Mouse (Mus musculus): Measurements from ENCODE around the gene Tfap2d.

Gene Tfap2d

DNA sequence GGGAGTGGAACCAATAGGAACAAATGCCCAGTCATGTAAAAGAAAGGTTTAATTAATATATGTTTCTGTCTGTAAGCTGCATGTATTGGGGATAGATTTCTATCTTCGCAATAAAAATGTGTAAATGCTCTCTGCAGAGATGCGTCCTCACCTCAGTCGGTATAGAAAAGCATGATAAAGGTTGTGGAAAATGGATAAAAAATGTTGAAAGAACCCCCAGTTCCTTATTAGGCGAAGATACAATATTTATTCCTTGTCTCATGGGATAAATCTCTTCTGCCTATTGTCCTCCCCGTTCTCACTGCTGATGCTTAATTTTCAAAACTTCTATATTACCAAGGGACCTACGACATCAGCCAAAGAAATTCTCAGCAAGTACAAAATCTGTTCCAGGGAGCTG, at the start of gene Tfap2d:
Gene Tfap2d, plus strand, starts transcription at position 392 of the 400 bp plus-strand sequence.
- in situ Hi-C loops (cut with MboI, MseI): no loop called here

DNA sequence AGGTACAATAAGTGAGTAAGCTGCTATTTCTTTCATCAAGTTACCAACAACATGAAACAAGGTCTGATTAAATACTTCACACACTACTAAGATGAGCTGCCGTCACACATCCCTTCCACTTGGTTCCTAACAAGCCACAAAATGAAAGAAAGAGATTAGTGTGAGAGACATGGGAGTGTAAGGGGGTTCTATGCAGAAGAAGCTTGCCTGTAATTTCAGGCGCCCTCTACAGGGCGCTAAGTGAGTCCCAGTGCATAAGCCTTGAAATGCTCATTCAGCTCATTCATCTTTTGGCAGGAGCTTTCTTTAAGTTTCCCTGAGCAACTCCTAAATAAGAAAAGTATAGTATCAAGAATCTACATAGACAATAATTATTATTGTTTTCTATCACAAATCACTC, 46.5 kb upstream of the Tfap2d start:
- in situ Hi-C loops (cut with MboI, MseI): no loop called here

DNA sequence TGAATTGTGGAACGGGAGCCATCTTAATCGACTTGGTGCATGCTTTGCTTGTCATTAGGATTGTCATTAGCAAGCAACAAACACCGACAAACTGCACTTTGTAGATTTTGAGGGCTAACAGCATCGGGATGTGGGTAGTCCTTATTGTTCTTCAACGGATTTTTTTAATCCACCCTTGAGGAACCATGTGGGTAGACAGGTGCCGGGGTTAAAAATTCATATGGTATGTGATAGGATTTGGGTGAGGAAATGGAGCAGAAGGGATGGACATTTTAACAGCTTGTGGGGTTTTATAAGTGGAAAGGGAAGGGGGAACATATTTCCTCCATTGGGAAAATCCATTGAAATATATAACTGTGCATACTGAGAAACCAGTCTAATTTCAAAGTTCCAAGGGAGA, 46.0 kb upstream of the Tfap2d start:
- in situ Hi-C loops (cut with MboI, MseI): no loop called here

DNA sequence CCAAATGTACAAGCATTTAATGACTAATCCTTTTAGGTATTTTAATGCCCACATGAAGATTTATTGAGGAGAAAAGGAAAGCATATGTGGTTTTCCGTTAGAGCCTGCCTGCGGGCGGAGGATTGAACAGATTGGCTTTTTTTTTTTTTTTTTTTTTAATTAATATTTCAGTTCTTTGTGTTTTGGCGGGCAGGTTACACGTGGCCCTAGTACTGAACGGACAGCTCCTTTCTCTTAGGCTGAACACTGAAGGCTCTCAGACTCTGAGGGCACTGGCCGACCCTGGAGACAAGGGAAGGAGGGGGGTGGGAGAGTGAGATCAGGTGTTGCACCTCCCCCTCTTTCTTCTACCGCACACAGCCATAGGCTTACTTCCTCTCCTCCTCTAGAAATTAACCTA, 14.7 kb upstream of the Tfap2d start:
- in situ Hi-C loops (cut with MboI, MseI): no loop called here

DNA sequence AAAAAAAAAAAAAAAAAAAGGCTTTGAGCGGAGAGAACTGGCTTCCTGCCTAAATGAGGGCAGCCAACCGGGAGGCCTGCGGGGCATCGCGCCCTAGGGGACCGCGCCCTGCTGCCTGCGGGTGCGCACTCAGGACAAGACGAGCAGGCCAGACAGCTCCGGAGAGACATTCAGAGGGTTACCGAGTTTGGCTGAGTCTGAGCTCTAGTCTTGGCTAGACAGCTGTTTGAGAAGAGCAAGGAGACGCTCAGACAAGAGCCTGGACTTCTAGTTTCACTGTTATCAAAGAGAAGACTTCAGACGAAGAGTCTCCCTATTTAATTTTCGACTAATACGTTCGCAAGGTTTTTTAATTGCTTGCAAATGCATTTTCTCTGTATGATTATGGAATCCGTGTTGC, 5.9 kb upstream of the Tfap2d start:
- in situ Hi-C loops (cut with MboI, MseI): no loop called here

DNA sequence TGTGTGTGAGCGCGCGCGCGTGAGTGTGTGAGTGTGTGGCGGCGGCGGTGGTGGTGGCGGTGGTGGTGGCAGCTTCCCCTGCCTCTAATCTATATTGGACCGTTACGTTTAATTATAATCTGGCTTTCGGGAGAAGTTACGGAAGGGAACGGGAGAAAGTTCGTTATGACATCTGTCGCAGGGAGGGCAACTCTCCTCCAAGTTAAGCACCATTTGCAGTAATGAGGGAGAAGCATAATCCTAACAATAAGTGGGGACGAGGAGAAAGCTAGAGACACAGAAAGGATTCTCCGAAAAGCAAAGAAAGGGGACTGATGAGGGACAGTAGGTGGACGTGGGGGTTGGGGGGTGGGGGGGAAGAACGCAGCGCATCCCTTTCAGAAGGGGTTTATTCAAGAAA, 494 bp downstream of the Tfap2d start:
- in situ Hi-C loops (cut with MboI, MseI): no loop called here

DNA sequence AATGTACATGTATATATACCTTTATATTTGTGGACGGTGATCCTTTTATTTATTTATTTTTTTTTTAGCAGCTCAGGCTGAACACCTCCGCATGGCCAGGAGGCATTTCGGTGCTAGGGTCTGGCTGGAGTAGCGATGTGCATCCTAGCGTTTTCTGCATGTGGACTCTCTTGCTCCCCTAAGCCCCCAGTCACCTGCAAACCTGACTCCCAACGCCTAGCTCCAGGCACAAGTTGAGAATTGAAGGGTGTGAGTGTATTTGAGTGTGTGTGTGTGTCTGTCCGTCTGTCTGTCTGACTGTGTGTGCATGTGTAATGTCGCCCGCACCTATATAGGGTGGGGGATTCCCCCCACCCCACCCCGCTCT, 937 bp downstream of the Tfap2d start:
- in situ Hi-C loops (cut with MboI, MseI): no loop called here

DNA sequence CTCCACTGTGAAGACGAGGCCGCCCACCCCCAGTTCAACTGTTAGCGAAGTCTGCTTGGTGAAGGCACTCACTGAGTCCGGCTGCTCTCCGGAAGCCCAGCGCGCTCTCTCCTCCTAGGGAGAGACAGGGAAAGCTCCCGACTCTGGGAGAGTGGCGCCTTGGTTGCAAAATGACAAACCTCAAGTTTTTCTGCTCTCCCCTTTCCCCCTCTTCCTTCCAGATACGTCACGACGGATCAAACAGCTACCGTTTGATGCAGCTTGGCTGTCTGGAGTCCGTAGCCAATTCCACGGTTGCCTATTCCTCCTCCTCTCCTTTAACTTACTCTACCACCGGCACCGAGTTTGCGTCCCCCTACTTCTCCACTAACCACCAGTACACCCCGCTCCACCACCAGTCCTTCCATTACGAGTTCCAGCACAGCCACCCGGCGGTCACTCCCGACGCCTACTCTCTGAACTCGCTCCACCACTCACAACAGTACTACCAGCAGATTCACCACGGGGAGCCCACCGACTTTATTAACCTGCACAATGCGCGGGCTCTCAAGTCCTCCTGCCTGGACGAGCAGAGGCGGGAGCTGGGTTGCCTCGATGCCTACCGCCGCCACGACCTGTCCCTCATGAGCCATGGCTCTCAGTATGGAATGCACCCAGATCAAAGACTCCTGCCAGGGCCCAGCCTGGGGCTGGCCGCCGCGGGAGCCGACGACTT, 1.5 kb downstream of the Tfap2d start:
- in situ Hi-C loops (cut with MboI, MseI): no loop called here

DNA sequence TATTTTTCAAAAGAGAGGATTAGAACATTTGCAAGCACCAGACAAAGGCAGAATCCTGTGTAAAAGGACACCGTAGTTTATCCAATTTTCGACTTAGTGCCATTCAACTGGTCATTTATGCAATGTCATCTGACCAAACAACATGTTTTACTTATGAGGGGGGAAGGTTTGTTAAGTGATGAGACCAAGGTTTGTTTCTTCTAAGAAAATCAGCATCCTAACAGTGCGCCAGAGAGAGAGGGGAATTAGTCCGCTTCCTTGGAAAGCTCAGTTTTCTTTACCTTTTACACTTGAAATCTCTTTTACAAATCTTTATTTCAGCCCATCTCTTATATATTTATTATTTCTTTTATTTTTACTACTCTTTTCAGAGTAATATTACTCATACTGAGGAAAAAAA, 3.6 kb downstream of the Tfap2d start:
- in situ Hi-C loops (cut with MboI, MseI): no loop called here

DNA sequence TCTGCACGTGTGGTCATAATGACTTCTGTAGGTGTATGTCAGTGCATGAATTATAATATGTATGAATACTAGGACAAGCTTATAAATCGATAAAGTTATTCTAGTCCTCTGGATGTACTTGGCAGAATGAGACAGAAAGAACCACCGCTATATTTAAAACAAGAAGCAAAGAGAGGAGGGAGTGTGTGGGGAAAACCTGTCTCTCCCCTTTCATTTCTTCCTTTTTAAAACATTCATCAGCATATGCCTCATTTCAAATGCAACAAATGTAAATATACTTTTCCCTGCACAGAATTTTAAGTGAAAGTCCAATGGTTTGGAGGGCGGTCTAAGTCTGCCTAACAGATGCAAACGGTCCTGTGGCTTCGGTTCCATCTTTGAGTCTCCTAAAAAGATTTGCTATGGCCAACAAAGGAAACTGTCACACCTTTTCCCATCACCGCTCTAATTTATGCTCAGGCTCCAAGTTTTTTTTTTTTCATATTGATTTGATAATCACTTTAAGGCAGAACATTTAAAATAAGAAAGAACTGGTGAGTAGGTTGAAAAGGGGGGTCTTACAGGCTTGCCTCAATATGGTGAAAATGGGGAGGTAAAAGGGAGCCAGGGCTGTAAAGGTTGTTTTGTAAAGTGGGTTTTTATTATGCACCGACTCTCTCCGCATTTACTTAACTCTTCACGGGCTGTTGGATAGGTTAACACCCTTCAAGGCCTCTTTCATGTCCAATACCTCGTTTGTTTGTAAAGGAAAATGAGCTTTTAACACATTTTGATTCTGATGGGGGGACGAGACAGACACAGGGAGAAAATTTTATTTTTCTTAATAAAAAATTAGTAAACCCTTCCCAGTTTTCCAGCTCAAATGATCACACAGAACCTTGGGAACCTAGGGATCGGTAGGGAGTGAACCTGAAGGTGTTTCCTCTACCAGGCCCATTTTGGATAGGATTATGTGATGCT, 4.3 kb downstream of the Tfap2d start:
- in situ Hi-C loops (cut with MboI, MseI): no loop called here

DNA sequence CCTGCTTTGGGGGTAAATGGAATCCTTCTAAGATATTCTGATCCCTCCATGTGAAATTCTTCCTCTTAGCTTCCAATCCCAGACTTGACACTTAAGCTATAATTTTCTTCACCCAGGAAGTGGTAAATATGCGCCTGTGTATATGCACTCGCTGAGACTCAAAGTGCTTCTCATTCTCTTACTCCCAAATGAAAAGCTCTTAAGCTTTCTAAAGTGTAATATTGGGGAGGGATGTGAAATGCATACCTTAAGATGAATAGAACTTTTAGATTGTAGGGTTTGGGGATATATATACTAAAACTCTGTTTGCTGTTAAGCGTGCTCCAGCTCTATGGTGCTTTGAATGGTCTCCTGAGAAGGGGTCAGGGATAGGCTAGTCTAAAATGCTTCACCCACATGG, 5.0 kb downstream of the Tfap2d start:
- in situ Hi-C loops (cut with MboI, MseI): no loop called here

DNA sequence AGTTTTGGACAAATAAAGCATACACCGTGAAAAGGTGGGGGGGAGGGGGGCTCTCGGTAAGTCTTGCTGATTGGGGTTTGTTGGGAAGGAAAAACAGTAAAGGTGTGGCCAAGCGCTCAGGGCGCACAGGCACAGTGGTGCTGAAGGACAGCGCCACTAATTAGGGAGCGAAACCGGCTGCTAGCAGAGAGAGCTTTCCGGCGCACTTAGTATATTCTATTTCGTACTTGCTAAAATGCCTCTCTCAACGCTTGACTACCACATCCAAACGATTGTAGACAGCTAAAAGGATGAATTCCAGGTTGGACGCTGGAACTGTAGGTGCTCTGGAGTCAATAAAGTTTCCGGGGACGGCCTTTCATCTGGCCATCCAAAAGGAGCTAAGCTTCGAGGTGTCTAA, 6.9 kb downstream of the Tfap2d start:
- in situ Hi-C loops (cut with MboI, MseI): no loop called here

DNA sequence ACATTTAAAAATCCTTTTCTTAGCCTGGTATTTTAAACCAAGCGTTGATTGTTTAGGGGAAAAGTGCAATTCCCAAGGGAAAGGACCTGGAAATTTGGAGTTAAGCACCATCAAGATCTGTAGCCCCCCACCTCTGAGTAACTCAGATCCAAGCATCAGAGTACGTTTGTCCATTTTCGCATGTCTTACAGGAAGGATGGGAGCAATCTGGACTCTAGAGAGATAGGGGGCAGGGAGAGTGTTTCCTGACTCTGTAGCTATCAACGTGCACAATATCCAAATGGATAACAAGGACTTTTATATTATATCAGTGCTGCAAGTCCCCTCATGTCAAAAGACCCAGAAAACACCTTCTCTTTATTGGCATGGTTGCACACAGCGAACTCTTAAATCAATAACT, 7.4 kb downstream of the Tfap2d start:
- in situ Hi-C loops (cut with MboI, MseI): no loop called here

DNA sequence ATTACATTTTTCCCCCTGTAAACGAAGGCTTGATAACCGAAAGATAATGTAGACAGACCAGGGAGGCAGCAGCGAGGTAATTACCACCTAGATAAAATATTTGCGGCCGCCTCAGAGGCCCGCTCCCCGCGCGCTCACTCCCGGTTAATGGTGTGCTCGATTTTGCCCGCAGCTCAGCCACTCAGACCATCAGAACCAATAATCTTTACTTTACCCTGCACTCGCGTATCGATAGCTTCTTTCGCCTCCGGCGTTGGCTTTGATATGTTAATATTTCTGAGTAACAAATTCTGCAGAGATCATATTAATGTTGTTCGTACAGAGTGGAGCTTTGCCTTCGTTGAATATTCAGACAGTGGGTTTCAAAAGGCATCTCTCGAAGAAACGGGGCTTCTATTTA, 8.2 kb downstream of the Tfap2d start:
- in situ Hi-C loops (cut with MboI, MseI): no loop called here

DNA sequence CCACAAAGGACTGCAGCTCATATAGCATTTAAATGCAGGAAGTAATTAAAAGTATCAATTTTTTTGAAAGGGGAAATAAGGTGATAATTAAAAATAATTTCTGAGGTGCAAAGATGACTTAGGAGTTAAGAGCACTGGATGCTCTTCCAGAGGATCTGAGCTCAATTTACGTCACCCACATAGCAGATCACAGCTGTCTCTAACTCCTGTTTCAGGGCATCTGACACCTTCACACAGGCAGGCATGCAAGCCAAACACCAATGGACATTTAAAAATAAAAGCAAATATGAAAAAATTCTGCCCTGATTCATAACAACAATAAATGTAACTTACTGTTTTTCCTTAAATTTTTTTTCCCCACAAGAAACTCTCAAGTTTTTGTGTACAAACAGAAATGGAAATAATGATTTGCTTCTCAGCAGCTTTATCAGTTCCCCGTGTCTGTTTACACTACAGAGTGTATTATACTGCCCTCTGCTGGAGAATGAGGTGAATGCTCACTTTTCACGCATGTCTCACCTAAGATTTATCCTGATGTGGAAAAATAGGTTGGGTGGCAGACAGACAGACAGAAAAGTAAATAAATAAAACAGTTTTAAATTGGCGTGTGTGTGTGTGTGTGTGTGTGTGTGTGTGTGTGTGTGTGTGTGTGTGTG, 76.0 kb downstream of the Tfap2d start:
- in situ Hi-C loops (cut with MboI, MseI): loop anchor here (25.0 kb wide), 1 partner anchor 817 kb away; no protein-coding TSS in a partner anchor

DNA sequence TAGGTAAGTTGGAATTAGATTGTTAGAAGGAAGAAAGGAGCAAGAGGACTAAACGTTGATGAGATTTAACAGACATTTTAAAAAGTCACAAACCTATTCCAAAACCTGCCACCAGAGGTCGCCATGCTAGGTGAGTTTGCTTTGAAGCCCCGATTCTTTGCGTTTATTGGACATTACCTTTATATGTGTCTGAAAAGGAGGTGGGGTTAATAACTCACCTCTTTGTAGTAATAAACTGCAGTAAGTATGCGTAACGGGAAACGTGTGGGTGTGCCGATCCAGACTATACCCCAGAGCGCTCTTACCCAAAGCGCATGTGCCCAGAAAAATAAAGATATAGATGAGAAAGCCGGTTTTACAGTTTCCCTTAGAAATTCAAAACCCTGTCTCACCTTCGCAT, 102.8 kb downstream of the Tfap2d start:
- in situ Hi-C loops (cut with MboI, MseI): no loop called here

DNA sequence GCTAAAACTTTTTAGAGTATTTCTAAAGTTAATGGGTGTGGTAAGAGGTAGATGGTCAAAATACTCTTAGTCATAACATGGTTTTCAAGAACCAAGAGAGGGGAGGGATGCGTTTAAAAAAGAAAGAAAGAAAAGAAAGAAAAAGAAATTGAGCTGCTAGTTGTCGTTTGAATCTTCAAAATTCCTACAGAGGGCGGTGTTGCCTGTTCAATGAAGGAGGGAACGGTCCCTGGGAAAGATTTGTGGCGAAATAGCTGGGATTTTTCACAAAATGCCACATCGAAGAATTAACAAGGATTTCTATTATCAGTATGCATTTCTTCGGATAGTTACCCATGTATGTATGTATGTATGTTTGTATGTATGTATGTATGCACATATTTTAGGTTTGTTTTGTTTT, 103.4 kb downstream of the Tfap2d start:
- in situ Hi-C loops (cut with MboI, MseI): no loop called here

DNA sequence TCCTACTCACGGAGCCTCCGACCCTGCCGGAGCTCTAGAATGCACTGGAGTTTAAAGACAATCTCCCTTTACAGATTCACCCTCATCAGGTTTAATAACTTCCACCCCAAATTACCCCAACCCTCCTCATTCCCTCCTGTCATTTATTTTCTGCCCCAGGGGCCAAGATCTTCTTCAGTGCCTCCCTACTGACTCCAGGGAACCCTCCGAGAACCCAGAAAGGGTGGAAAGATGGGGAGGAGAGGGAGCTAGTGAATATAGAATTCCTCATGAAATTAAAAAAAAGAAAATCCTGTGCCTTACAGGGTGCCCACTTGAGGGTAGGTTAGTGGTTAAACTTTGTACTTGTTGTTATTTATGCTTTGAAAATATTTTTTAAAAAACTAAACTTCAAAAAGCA, 104.8 kb downstream of the Tfap2d start:
- in situ Hi-C loops (cut with MboI, MseI): no loop called here

DNA sequence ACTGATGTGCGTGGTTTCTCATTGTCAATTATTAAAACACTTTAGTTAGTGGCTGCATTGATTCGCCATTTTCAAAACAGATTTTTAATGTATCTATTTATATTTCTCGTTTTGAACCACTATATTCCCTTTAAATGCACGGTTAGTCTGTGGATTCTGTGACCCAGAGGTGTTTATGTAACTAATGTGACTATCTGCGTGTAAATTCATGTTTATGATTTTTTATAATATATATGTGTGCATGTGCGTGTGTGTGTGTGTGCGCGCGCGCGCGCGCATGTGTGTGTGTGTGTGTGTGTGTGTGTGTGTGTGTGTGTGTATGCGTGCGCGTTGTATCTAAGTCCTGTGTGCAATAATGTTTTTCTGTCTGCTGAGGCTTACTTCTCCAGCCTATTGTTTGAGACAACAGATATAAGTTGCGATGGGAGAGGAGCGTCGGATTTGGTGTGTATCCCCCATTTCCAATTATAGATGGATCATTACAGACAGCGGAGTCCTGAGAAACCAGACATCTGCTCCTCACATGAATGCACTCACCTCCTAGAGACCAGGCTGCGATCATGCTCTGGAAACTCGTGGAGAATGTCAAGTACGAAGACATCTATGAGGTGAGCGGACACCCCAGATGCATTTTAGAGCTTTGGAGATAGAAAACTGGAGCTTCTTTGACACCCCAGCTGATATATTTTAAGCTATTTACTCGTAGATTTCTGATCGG, 106.0 kb downstream of the Tfap2d start, which contains the start of gene Tfap2b:
Gene Tfap2b, plus strand, starts transcription at position 274 of the 718 bp plus-strand sequence.
- in situ Hi-C loops (cut with MboI, MseI): no loop called here

DNA sequence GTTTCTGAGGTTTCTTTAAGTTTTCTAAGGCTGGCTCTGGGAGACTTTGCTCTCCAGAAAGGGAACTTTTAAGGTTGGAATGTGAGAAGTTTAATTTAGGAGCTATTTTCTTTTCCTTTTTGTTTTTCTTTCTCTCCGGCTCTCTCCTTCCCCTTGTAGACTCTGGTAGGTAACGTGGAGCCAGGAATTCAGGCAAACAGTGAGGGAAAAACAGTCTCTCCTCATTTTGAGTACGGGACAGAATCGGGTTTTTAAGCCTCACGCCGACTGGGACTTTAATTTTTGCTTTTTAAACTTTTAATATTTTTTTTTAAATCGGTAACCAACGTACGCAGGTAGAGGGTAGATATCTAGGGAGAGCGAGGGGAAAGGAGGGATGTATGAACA, 106.5 kb downstream of the Tfap2d start:
- in situ Hi-C loops (cut with MboI, MseI): no loop called here

DNA sequence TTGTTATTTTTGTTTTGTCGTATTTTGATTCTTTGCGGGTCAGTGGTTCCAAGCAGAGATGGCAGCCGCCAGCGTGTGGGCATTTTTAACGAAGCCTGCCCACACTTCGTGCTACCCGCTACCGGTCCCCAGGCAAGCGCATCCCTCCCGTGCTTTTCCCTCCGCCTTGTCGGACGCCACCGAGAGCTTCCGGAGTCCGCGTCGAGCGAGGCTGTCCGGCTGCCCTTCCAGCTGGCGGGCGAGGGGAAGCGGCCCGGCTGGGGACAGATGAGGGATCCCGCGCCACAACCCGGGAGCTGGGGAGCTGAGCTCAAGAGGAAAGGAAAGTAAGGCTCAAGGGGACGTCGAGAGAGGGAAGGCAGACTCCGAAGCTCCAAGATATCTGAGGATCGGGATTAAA, 107.0 kb downstream of the Tfap2d start:
- in situ Hi-C loops (cut with MboI, MseI): no loop called here
